Mouse (Mus musculus) kidney, postnatal 4 days (tissue): Measurements from ENCODE around the gene Arglu1.

ENCODE experiments used
- DNase-seq, 2 experiments: peaks; one replicate each; pipeline ENCODE4 v3.0.0; 2021; ENCODE audit warnings: mixed read lengths in 2 of 2

Gene Arglu1

DNA sequence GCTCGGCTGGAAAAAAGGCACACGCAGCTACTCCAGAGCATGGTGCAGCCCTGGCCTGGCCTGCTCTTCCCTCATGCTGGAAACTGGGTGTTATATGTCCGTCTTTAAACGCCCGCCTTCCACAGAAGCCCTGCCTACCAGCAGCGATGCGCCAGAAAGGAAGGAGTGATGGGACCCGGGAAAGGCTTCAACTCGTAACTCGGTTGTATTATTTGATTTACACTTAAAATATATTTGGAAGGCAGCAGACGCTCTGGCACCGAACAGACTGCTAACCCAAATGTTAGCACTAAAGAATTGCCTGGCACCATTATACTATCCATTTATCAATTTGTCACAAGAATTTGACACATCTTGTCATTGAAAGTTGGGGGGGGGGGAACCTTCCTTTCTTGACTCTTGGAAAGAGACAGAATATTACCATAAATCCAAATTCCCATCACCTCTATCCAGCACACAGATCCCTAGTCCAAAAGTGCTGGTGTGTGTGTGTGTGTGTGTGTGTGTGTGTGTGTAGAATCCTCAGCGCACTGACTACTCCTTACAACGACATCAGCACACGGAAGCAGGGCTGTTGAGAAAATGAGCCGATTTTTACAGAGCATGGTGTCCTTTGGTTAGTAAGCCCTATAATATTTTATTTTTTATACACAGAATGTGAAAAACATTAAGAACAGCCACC is 68.9 kb downstream of the Arglu1 start:
- no peak for DNase-seq

GRCm38 (mm10) chr8:8620536-8620935 is 69.8 kb downstream of the Arglu1 start:
- no peak for DNase-seq

DNA sequence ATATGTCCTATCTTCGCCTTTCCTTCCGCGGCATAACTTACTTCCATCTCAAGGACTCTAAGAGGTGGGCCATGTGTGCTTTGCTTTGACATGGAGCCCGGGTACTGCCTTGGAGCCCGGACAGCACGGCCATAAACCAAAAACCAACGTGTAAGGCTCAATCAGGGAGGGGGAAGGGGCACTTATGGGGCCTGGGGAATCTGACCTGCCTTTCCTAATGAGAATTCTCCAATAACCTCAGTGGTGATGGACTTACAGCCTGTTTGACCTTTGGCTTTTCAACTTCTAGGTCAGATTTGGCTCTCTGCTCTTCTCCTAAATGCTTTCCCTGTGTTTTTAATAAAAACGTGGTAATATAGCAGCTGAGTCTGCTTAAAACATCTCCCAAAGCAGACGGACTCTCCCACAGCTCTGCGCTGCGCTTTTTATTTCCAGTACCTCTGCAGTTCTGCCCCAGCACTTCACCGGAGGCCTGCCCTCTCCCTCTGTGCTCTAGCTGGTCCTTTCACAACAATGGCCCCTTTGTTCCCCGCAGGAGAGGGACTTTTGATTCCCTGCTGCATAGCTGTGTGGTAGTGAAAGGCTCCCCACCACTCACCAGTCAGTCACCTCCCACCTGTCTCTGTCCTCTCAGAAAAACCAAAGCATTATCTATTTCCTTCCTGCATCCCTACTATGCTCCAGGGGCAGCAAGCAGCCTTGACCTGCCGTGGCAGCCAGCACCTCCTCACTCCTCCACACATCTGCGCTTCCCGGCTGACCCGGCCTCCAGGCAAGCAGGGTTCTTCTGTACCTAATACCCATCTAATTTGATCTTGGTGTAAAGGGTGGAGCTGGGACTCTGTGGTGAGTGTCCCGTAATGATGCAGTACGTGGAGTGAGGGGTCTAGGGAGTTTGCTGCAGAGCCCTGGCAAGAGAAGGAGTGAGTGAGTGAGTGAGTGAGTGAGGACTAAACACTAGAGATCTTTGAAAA is 70.8 kb downstream of the Arglu1 start:
- DNase-seq = no peak
